Mouse (Mus musculus): ENCODE measurements at regions not wholly inside any gene's neighbourhood (a gene's known extent, or its start where the extent isn't known, plus 50 kb on each side); places are given as distances from the start of the nearest gene placed in this dataset.

DNA sequence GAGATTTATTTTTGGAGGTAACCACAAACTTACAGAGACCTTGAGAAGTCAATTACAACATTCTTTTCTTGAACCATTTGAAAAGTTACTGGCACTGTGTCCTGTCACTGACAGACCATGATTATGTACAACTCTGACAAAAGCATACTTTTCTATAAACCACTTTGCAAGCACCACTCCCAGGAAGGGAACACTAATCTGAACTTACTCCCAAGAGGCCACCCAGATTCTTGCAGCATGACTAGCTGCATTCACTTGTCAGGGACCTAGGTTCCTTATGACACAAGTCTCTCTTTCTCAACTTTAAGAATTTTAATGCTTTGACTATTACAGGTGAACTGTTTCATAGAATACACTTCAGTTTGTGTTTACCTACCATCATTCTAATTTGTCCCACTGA, 248.3 kb downstream of the 1190002N15Rik start:
- H3K27ac ChIP-seq (replicated peaks), result no peak overlapping the region
- no peak for DNase-seq (ENCODE audit: low spot score)
- H3K9me3 ChIP-seq (replicated peaks), result no peaks in the 10 kb centered on the region
- H3K4me1 ChIP-seq, result no peaks in the 10 kb centered on the region
- H3K4me3 ChIP-seq, result no peak overlapping the region
- no peaks in the 10 kb centered on the region for H3K27me3 ChIP-seq (ENCODE audit: low read depth, poor library complexity, severe bottlenecking)
- H3K36me3 ChIP-seq, result no peaks in the 10 kb centered on the region

DNA sequence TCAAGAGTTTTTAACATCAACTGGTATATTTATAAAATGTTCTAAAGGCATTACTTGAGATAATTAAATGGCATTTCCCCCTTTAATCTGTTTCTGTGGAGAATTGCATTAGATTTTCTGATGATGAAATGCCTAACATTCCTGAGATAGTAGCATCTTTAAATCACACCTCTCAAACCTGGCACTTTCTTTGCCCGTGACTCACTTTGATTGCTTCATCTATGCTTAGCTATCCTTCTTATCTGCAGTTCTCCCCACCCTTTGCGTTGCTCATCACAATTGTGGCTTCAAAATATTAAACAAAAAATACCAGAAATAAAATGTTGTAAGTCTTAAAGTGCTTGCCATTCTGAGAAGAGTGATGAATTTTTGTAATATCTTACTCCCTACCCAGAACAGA, 250.3 kb downstream of the 1190002N15Rik start:
- H3K27ac ChIP-seq (replicated peaks), result no peak overlapping the region
- no peaks in the 10 kb centered on the region for H3K27me3 ChIP-seq (ENCODE audit: low read depth, poor library complexity, severe bottlenecking)
- 73% methylated on average over 2 of the region's 2 CpGs for WGBS
- H3K4me1 ChIP-seq, result no peaks in the 10 kb centered on the region
- no peaks in the 10 kb centered on the region for H3K9me3 ChIP-seq (replicated peaks)
- H3K36me3 ChIP-seq, result no peaks in the 10 kb centered on the region
- H3K4me3 ChIP-seq, result no peak overlapping the region
- no peak for DNase-seq (ENCODE audit: low spot score)

DNA sequence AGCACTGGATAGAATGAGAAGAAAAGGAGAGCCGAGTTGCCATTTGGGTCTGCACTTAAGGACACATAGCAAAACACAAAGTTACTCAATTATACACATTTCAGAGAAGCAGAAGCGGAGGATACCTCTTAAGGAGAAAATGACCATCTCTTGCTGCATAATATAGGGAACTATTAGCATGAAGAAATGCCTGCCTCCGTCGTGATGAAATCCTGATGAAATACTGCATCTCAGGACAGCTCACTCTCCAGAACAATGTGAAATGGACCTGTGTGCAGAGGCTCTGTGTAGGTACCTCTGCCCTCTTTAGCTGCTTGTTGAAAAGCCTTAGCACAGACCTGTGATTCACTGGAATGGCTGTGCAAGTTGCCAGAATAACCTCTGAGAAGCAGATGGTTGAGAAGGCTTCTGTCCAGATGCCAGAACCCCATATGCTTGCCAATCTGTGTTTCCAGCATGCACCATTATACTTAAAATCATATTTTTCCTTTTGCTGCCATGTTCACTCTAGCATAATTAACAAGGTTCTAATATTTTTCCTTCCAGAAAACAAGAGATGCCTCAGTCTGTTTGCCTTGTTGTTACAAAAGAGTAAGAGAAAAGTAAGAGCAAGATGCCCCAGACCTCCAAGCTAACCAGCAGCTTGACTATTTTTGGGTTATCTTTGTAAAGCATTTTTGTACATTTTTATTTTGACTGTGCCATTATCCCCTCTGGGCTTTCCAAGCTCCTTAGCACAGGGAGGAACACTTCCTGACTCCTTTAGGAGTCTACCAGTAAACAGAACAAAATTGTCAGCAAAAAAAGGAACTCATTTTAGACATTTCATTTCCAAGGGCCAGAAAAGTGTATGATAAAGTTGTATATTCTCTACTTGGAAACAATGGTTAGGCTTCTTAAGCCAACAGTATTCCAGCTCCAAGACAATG, 259.0 kb downstream of the 1190002N15Rik start:
- H3K4me1 ChIP-seq, result no peaks in the 10 kb centered on the region
- 86% methylated on average over 4 of the region's 4 CpGs for WGBS
- H3K36me3 ChIP-seq, result no peaks in the 10 kb centered on the region
- H3K27ac ChIP-seq (replicated peaks), result no peak overlapping the region
- no peaks in the 10 kb centered on the region for H3K27me3 ChIP-seq (ENCODE audit: low read depth, poor library complexity, severe bottlenecking)
- H3K4me3 ChIP-seq, result no peak overlapping the region
- H3K9me3 ChIP-seq (replicated peaks), result no peaks in the 10 kb centered on the region
- no peak for DNase-seq (ENCODE audit: low spot score)

DNA sequence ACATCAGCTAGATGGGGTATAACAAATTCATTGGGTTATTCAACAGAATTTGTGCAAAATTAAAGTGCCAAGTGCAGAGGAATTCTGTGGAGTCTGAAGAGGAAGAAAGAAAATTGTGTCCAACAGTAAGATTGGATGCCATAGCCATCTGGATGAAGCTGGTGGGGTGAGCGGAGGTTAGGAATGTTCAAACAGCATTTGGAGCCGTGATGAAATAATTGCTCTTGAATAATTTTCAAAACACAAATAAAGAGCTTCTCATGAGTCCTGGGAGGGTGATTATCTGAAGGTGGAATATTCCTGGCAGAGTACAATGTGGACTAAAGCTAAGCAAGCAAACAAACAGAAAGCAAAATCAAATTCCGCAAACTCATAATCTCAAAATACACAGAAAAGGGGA, 260.8 kb downstream of the 1190002N15Rik start:
- WGBS, result 88% methylated on average over 3 of the region's 3 CpGs
- H3K4me1 ChIP-seq, result no peaks in the 10 kb centered on the region
- H3K36me3 ChIP-seq, result no peaks in the 10 kb centered on the region
- no peak for DNase-seq (ENCODE audit: low spot score)
- H3K4me3 ChIP-seq, result no peak overlapping the region
- no peaks in the 10 kb centered on the region for H3K9me3 ChIP-seq (replicated peaks)
- H3K27ac ChIP-seq (replicated peaks), result no peak overlapping the region
- no peaks in the 10 kb centered on the region for H3K27me3 ChIP-seq (ENCODE audit: low read depth, poor library complexity, severe bottlenecking)

DNA sequence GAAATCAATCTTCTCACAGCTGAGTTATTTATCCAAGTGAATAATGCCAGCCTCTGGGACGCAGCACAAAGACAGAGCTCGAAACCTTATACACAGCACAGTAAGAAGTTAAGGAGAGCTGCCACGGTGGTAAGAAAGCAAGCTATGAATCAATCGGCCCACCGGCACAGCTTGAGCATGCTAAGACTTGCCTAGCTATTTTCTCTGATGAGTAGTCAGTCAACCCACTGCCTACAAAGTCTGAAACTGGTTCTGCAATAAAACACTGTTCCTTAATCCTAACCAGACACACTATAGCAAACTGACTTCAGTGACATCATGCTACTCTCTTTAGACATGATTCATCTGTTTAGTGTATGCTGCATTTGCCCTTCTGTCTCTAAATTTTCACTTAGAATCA, 268.7 kb downstream of the 1190002N15Rik start:
- no peaks in the 10 kb centered on the region for H3K36me3 ChIP-seq
- H3K4me1 ChIP-seq, result no peaks in the 10 kb centered on the region
- no peaks in the 10 kb centered on the region for H3K9me3 ChIP-seq (replicated peaks)
- no peak overlapping the region for H3K4me3 ChIP-seq
- H3K27me3 ChIP-seq (ENCODE audit: low read depth, poor library complexity, severe bottlenecking), result no peaks in the 10 kb centered on the region
- no peak overlapping the region for H3K27ac ChIP-seq (replicated peaks)
- no peak for DNase-seq (ENCODE audit: low spot score)
- WGBS, result 90% methylated on average over 5 of the region's 5 CpGs

DNA sequence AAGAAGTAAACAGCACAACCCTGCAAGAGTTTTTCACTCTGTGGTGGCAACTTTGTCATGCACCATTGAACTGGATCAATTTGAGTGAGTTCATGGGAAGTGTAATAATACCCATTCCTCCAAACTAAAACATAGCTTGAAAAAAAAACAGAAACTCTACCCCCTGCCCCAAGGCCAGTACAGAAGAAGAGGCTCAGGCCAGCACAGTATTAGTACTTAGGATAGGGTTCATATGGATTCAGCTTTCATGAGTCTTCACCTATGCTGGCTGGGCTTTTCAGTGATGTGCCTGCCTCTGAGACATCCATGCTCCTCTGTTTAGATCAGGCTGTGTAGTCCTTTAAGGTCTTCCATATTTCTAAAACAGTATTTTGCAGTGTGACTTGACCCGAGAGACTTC, 270.6 kb downstream of the 1190002N15Rik start:
- Histone ChIP-seq H3K36me3 (no peaks in the 10 kb centered on the region), H3K9me3 (replicated peaks) (no peaks in the 10 kb centered on the region), H3K4me1 (no peaks in the 10 kb centered on the region), H3K27ac (replicated peaks) (no peak overlapping the region), H3K4me3 (no peak overlapping the region), H3K27me3 (ENCODE audit: low read depth, poor library complexity, severe bottlenecking) (no peaks in the 10 kb centered on the region)
- 83% methylated on average over 1 of the region's 1 CpGs for WGBS
- DNase-seq (ENCODE audit: low spot score), result no peak

DNA sequence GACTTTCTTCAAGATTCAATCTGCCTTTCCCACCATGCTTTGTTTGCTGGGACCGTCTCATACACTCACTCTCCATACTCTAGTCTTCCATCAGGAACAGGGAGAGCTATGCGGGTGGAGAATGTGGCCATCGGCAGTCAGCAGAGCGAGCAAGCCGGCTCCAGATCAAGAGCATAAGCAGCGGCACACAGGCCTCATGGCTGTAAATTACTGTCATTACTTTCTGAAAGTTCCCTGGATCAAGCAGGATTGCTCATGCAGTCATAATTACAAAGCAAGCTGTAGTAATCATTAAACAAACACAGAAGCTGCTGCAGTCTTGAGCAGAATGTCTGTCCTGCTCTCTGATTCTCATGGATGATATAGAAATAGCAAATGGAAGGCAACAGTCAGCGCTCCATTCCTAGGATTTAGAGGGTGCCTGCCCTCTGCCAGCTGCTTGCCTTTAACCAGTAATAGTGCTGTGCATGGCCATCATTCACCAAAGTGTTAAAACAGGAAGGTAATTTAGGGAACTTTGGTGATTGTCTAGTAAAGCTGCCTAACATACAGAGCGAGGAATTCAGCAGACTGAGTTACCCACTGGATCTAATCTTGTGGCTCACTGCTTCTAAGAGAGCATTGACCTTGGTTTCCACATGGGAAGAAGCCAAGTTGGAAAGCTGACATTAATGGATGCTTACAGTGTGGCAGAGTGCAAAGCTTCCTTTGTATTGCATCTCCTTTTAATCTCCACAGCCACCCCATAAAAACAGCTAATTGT, 298.2 kb downstream of the 1190002N15Rik start:
- Histone ChIP-seq H3K27ac (replicated peaks) (no peak overlapping the region), H3K4me3 (no peak overlapping the region), H3K27me3 (ENCODE audit: low read depth, poor library complexity, severe bottlenecking) (no peaks in the 10 kb centered on the region), H3K36me3 (no peaks in the 10 kb centered on the region), H3K4me1 (no peaks in the 10 kb centered on the region), H3K9me3 (replicated peaks) (no peaks in the 10 kb centered on the region)
- no peak for DNase-seq (ENCODE audit: low spot score)
- 89% methylated on average over 8 of the region's 8 CpGs for WGBS

DNA sequence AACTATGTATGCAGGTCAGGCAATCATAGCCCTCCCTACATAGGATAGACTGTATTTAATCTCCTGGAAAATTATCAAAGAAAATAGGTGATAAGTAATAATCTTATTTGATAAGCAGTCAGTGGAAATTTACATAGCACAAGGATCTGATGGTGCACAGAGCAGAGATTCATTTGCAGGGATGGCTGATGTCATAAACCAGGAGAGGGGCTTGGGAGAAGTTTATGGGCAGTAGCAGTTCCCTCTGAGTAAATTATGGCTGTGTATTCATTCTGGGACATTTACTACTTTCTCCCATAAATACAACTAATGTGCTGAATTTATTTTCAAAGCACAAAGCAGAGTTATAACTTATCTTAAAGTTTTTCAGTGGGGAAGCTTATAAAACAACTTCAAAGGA, 299.3 kb downstream of the 1190002N15Rik start:
- no peaks in the 10 kb centered on the region for H3K4me1 ChIP-seq
- no peak overlapping the region for H3K4me3 ChIP-seq
- no peak for DNase-seq (ENCODE audit: low spot score)
- no peaks in the 10 kb centered on the region for H3K36me3 ChIP-seq
- no peaks in the 10 kb centered on the region for H3K27me3 ChIP-seq (ENCODE audit: low read depth, poor library complexity, severe bottlenecking)
- no peak overlapping the region for H3K27ac ChIP-seq (replicated peaks)
- H3K9me3 ChIP-seq (replicated peaks), result no peaks in the 10 kb centered on the region

DNA sequence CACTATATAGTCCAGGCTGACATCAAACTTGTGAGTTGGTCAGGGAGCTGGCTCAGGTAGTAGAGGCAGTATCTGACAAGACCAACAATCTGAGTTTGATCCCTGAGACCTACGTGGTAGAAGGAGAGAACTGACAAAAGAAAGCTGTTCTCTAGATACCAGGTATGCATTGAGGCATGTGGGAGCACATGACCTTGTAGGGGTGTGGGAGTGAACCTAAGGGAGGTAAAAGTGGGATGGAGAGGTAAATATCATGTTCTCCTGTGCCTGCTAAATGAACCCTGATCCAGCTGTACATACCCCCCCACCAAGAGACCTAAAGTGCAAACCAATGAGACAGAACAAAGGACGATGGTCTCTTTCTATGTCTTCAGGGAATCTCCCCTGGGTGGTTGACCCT, 308.3 kb downstream of the 1190002N15Rik start:
- Histone ChIP-seq H3K36me3 (no peaks in the 10 kb centered on the region), H3K4me3 (no peak overlapping the region), H3K27me3 (ENCODE audit: low read depth, poor library complexity, severe bottlenecking) (no peaks in the 10 kb centered on the region), H3K4me1 (no peaks in the 10 kb centered on the region), H3K27ac (replicated peaks) (no peak overlapping the region), H3K9me3 (replicated peaks) (no peaks in the 10 kb centered on the region)
- DNase-seq (ENCODE audit: low spot score), result no peak
- 74% methylated on average over 2 of the region's 2 CpGs for WGBS

DNA sequence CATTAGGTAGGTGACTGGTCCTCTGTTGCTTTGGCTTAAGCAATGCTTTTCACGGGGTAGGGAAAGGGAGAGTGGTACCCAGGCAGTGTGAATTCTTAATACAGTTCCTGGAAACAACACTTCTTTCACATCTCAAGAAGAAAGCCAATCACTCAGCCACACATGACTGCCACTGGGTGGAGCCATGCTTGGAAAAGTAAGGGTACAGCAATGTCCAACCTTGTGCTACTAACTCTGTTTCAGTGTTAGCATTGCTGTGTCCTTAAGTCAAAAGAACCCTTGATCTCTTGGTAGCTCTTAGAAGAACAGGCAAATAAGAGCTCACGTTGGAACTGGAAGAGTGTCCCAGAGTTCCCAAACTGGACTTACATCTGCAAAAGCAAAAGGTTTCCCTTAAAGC, 318.8 kb downstream of the 1190002N15Rik start:
- no peak for DNase-seq (ENCODE audit: low spot score)
- Histone ChIP-seq H3K36me3 (no peaks in the 10 kb centered on the region), H3K27ac (replicated peaks) (no peak overlapping the region), H3K27me3 (ENCODE audit: low read depth, poor library complexity, severe bottlenecking) (no peaks in the 10 kb centered on the region), H3K9me3 (replicated peaks) (no peaks in the 10 kb centered on the region), H3K4me3 (no peak overlapping the region), H3K4me1 (no peaks in the 10 kb centered on the region)
- WGBS, result 73% methylated on average over 2 of the region's 2 CpGs

DNA sequence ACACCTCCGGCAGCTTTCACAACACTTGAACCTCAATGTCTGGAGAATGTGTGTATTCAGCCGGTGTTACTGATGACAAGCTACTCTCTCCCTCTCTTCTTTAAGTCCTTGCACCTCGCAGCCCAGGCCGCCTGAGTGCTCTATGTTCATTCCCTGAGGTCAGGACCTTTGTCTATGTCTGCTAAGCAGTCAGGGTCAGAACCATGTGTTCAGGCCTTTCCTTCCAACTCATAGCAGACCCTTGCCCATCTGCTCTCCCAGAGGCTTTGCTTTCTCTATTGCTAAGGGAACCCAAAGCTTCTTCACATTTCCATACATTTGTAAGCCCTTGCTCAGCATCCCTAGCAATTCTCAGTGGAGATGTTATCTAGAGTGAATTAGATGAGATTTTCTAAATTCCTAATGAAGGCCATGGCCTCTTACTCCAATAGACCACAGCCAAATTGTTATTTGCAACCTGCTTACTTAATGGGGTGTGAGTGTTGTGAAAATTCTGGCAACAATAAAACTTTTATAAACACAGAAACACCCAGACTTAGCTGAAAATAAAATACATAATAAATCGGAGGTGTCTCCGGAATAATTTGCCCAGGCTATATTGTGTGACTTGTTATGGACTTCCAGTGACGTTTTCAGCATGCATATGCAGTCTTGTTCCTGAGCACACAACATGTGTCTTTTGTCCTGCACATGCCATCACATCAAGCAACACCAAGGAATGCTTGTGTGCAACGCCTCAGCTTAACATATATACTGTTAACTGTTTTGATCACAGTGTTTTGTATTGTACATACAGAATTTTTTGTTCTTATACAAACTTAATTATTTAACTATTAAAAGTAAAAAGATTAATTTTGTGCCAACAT, 321.2 kb downstream of the 1190002N15Rik start:
- Histone ChIP-seq H3K27me3 (ENCODE audit: low read depth, poor library complexity, severe bottlenecking) (no peaks in the 10 kb centered on the region), H3K9me3 (replicated peaks) (no peaks in the 10 kb centered on the region), H3K4me1 (no peaks in the 10 kb centered on the region), H3K27ac (replicated peaks) (no peak overlapping the region), H3K4me3 (no peak overlapping the region), H3K36me3 (no peaks in the 10 kb centered on the region)
- no peak for DNase-seq (ENCODE audit: low spot score)
- 88% methylated on average over 8 of the region's 8 CpGs for WGBS

DNA sequence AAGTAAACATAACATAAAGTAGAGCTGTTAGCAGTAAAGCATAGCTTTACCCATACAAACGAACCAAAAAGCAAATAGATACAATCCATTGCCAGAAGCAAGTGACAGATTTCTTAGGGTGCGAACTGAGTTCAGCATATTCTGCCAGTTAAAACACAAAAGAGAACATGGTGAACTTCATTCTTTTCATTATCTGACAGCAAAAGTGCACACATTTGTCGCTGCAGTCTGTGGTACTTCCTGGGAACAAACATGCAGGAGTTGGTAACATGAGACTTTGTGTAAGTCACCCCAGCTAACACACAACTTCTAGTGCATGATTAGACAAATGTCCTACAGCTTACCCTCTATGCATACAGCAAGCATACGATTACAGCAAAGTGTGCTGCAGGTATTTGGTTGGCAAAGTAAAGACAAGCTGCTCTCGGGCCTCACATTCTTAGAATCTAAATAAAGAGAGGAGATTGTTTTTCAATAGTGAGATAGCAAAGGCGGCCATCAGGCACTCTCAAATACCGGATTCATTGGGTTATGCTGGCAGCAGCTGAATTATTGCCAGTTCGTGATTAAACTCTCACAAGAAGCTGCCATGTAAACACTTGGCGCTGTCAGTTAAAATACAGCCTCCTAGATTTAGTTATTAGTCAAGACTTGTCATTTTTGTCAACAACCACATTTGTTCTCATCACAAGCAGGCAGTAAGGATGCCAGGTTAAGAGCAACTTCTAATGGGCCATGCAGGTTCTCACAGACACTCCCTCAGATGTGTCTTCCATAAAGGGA, 327.2 kb downstream of the 1190002N15Rik start:
- no peaks in the 10 kb centered on the region for H3K36me3 ChIP-seq
- H3K4me1 ChIP-seq, result no peaks in the 10 kb centered on the region
- 84% methylated on average over 9 of the region's 9 CpGs for WGBS
- no peak overlapping the region for H3K4me3 ChIP-seq
- no peak overlapping the region for H3K27ac ChIP-seq (replicated peaks)
- H3K9me3 ChIP-seq (replicated peaks), result no peaks in the 10 kb centered on the region
- DNase-seq (ENCODE audit: low spot score), result no peak
- no peaks in the 10 kb centered on the region for H3K27me3 ChIP-seq (ENCODE audit: low read depth, poor library complexity, severe bottlenecking)
